Mouse (Mus musculus) erythroblast, embryonic 14.5 days (primary cell): ENCODE results near the gene Fgfr4.

Experiments used
- GATA1 ChIP-seq: IDR thresholded peaks from 2 replicates; pipeline ENCODE4 v1.6.1; 2012; ENCODE audit warnings: low read length, inconsistent platforms, mixed read lengths
- TAL1 ChIP-seq: IDR thresholded peaks from 3 replicates; pipeline ENCODE4 v1.6.1; 2012; ENCODE audit warnings: low read length, inconsistent platforms, mixed read lengths

DNA sequence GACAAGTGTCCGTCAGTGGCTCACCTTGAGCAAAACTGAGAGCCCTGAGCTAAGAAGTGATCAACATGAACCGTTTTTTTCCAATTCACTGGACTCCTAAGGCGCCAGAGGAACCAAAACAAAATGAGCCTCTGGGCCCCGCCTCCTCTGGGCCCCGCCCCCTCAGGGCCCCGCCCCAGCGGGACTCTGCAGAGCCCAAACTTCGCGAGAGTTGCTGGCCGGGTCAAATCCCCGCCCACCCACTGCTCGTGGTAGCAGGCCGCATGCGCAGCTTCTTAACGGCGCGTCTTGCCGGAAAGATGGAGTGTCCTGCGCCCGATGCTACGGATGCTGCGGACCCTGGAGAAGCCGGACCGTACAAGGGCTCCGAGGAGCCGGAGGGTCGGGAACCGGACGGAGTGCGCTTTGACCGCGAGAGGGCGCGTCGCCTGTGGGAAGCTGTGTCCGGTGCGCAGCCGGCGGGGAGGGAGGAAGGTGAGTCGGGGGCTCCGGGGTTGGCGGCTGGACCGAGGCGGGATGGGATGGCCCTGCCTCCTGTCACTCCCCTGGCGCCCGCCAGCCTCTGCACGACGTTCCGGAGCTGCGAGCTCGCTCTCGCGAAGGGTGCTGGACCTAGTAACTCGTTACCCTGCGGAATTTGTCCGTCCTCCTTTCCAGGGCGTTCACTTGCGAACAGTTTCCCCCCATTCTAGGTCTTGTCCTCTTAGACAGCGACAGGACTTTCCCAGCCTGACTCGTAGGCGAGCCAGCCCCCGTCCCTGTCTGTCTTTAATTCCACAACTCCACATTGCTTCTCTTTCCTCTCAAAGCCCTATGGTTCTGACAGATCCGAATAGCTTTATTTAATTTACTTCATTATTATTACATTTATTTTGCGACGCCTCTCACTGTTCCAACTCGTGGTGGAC is 47.1 kb upstream of the Fgfr4 start, which contains the start of gene Zfp346:
- TF ChIP-seq GATA1 (no peak), TAL1 (no peak)
